Mouse (Mus musculus) embryonic fibroblast, embryonic 13.5 days (primary cell): Measurements from ENCODE around the gene Hoxa13.

Experiments
- CTCF ChIP-seq: IDR thresholded peaks from 2 replicates; pipeline ENCODE4 v1.5.1; 2011; ENCODE audit warnings: mild to moderate bottlenecking, control low read depth, low read length, moderate library complexity, borderline replicate concordance; ENCODE audit not compliant: insufficient read depth
- POLR2A ChIP-seq: IDR thresholded peaks from 2 replicates; pipeline ENCODE4 v1.6.1; 2011; ENCODE audit warnings: low read depth, mild to moderate bottlenecking, control low read depth, low read length, moderate library complexity

GRCm38 (mm10) chr6:52292328-52292727 is 31.6 kb upstream of the Hoxa13 start:
- TF ChIP-seq CTCF (no peak), POLR2A (no peak)
